Mouse (Mus musculus) MEL (cell line): ENCODE data around the gene Ugt1a10. TPM values are rescaled to one million over a fixed set of nuclear protein-coding genes. Genes with fewer than 3 reads are reported as not detected.

ENCODE experiments used
- DNase-seq: peaks from one replicate; pipeline ENCODE4 v3.0.0; 2011; ENCODE audit warnings: low read depth, low spot score
- H3K27ac ChIP-seq: 2 replicates; pipeline ENCODE4 v1.5.1; 2012; ENCODE audit warnings: low read depth, mild to moderate bottlenecking, control low read depth, low read length, moderate library complexity; ENCODE audit not compliant: control insufficient read depth
- H3K27me3 ChIP-seq, 2 experiments: fragments of 150-350 bp in 1 of 2; sonication (generic) in 1 of 2; 2 replicates each; pipeline ENCODE4 v1.6.1; 2012; ENCODE audit warnings: low read length in 2 of 2, mild to moderate bottlenecking in 2 of 2, improper control_type of control experiment in 1 of 2, moderate library complexity in 1 of 2; ENCODE audit not compliant: insufficient read depth in 2 of 2, control insufficient read depth in 1 of 2
- H3K36me3 ChIP-seq, 2 experiments: 2 replicates each; pipeline ENCODE4 v1.6.1; 2012 to 2014; ENCODE audit warnings: low read length in 2 of 2, improper control_type of control experiment in 1 of 2, inconsistent platforms in 1 of 2, mild to moderate bottlenecking in 1 of 2; ENCODE audit not compliant: insufficient read depth in 2 of 2, control insufficient read depth in 1 of 2
- H3K4me1 ChIP-seq, 2 experiments: fragments of 150-350 bp in 1 of 2; sonication (generic) in 1 of 2; 2 replicates each; pipeline ENCODE4 v1.6.1; 2012; ENCODE audit warnings: low read length in 2 of 2, improper control_type of control experiment in 1 of 2, mild to moderate bottlenecking in 1 of 2; ENCODE audit not compliant: insufficient read depth in 2 of 2, control insufficient read depth in 1 of 2
- H3K4me3 ChIP-seq, 2 experiments: fragments of 150-350 bp in 1 of 2; sonication (generic) in 1 of 2; 2 replicates each; pipeline ENCODE4 v1.5.1; 2012; ENCODE audit warnings: low read depth in 2 of 2, low read length in 2 of 2, mild to moderate bottlenecking in 2 of 2, moderate library complexity in 2 of 2, control low read depth in 1 of 2, improper control_type of control experiment in 1 of 2; ENCODE audit not compliant: control insufficient read depth in 1 of 2, insufficient read depth in 1 of 2
- H3K79me2 ChIP-seq: 2 replicates; pipeline ENCODE4 v1.6.1; 2012; ENCODE audit warnings: mild to moderate bottlenecking, low read length, moderate library complexity; ENCODE audit not compliant: control insufficient read depth, poor library complexity, insufficient read depth
- H3K9ac ChIP-seq: 2 replicates; pipeline ENCODE4 v1.6.1; 2012; ENCODE audit warnings: low read depth, mild to moderate bottlenecking, control low read depth, low read length, moderate library complexity; ENCODE audit not compliant: control insufficient read depth, poor library complexity, severe bottlenecking
- H3K9me3 ChIP-seq: fragments of 150-350 bp; sonication (generic); replicated peaks from 2 replicates; pipeline ENCODE4 v1.6.1; 2012; ENCODE audit warnings: mild to moderate bottlenecking, low read length, improper control_type of control experiment, moderate library complexity; ENCODE audit not compliant: insufficient read depth
- BHLHE40 ChIP-seq: IDR thresholded peaks from 2 replicates; pipeline ENCODE4 v1.6.1; 2012; ENCODE audit warnings: low read depth, mild to moderate bottlenecking, inconsistent platforms, low read length, improper control_type of control experiment, borderline replicate concordance
- CHD2 ChIP-seq: IDR thresholded peaks from 2 replicates; pipeline ENCODE4 v1.6.1; 2011; ENCODE audit warnings: low read length, improper control_type of control experiment
- E2F4 ChIP-seq: IDR thresholded peaks from 2 replicates; pipeline ENCODE4 v1.6.1; 2011; ENCODE audit warnings: low read depth, low read length, improper control_type of control experiment, borderline replicate concordance
- ELF1 ChIP-seq: IDR thresholded peaks from 2 replicates; pipeline ENCODE4 v1.6.1; 2014; ENCODE audit warnings: low read depth, mild to moderate bottlenecking, inconsistent platforms, low read length, improper control_type of control experiment, moderate library complexity
- EP300 ChIP-seq, 2 experiments: IDR thresholded peaks; 2 replicates each; pipeline ENCODE4 v1.6.1; 2011; ENCODE audit warnings: improper control_type of control experiment in 2 of 2, low read length in 2 of 2, low read depth in 1 of 2, mild to moderate bottlenecking in 1 of 2
- GABPA ChIP-seq: IDR thresholded peaks from 2 replicates; pipeline ENCODE4 v1.6.1; 2012; ENCODE audit warnings: low read depth, mild to moderate bottlenecking, inconsistent platforms, low read length, improper control_type of control experiment, moderate library complexity
- GATA1 ChIP-seq: IDR thresholded peaks from 2 replicates; pipeline ENCODE4 v1.6.1; 2011; ENCODE audit warnings: low read depth, low read length, improper control_type of control experiment
- HCFC1 ChIP-seq: IDR thresholded peaks from 2 replicates; pipeline ENCODE4 v1.6.1; 2012; ENCODE audit warnings: low read depth, mild to moderate bottlenecking, inconsistent platforms, low read length, improper control_type of control experiment, moderate library complexity
- JUND ChIP-seq: IDR thresholded peaks from 2 replicates; pipeline ENCODE4 v1.6.1; 2011; ENCODE audit warnings: low read depth, mild to moderate bottlenecking, improper control_type of control experiment, low read length
- KAT2A ChIP-seq: conservative IDR thresholded peaks from 2 replicates; pipeline ENCODE4 v1.6.1; 2012; ENCODE audit warnings: low read depth, low read length, improper control_type of control experiment, inconsistent platforms
- MAFK ChIP-seq: IDR thresholded peaks from 2 replicates; pipeline ENCODE4 v1.6.1; 2011; ENCODE audit warnings: low read depth, mild to moderate bottlenecking, low read length, improper control_type of control experiment, borderline replicate concordance
- MAX ChIP-seq: IDR thresholded peaks from 2 replicates; pipeline ENCODE4 v1.6.1; 2011; ENCODE audit warnings: low read length, improper control_type of control experiment
- MAZ ChIP-seq: IDR thresholded peaks from 2 replicates; pipeline ENCODE4 v1.6.1; 2012; ENCODE audit warnings: low read depth, mild to moderate bottlenecking, inconsistent platforms, low read length, improper control_type of control experiment
- MYB ChIP-seq: IDR thresholded peaks from 2 replicates; pipeline ENCODE4 v1.6.1; 2011; ENCODE audit warnings: mild to moderate bottlenecking, low read depth, low read length, improper control_type of control experiment
- MYC ChIP-seq: IDR thresholded peaks from 2 replicates; pipeline ENCODE4 v1.6.1; 2011; ENCODE audit warnings: low read depth, mild to moderate bottlenecking, low read length, improper control_type of control experiment, moderate library complexity
- NRF1 ChIP-seq: IDR thresholded peaks from 2 replicates; pipeline ENCODE4 v1.6.1; 2014; ENCODE audit warnings: low read depth, mild to moderate bottlenecking, inconsistent platforms, low read length, improper control_type of control experiment, moderate library complexity; ENCODE audit not compliant: poor library complexity, insufficient read depth, severe bottlenecking
- POLR2AphosphoS2 ChIP-seq: IDR thresholded peaks from 2 replicates; pipeline ENCODE4 v1.6.1; 2011; ENCODE audit warnings: low read length, improper control_type of control experiment
- RCOR1 ChIP-seq: IDR thresholded peaks from 2 replicates; pipeline ENCODE4 v1.6.1; 2012; ENCODE audit warnings: low read depth, mild to moderate bottlenecking, inconsistent platforms, low read length, improper control_type of control experiment
- SMC3 ChIP-seq: IDR thresholded peaks from 2 replicates; pipeline ENCODE4 v1.6.1; 2011; ENCODE audit warnings: low read depth, low read length, improper control_type of control experiment
- TAL1 ChIP-seq: IDR thresholded peaks from 2 replicates; pipeline ENCODE4 v1.6.1; 2012; ENCODE audit warnings: mild to moderate bottlenecking, inconsistent platforms, low read length, moderate library complexity, mixed read lengths
- TBP ChIP-seq: IDR thresholded peaks from 2 replicates; pipeline ENCODE4 v1.8.0; 2011; ENCODE audit warnings: low read depth, low read length, improper control_type of control experiment
- TCF12 ChIP-seq: IDR thresholded peaks from 2 replicates; pipeline ENCODE4 v1.6.1; 2014; ENCODE audit warnings: low read depth, mild to moderate bottlenecking, inconsistent platforms, low read length, improper control_type of control experiment, moderate library complexity
- USF1 ChIP-seq: IDR thresholded peaks from 2 replicates; pipeline ENCODE4 v1.6.1; 2014; ENCODE audit warnings: low read depth, mild to moderate bottlenecking, inconsistent platforms, low read length, improper control_type of control experiment, moderate library complexity
- USF2 ChIP-seq, 2 experiments: IDR thresholded peaks; 2 replicates each; pipeline ENCODE4 v1.6.1; 2011 to 2012; ENCODE audit warnings: improper control_type of control experiment in 2 of 2, low read length in 2 of 2, borderline replicate concordance in 1 of 2, inconsistent platforms in 1 of 2, low read depth in 1 of 2, mild to moderate bottlenecking in 1 of 2; ENCODE audit not compliant: insufficient read depth in 1 of 2
- ZC3H11A ChIP-seq: IDR thresholded peaks from 2 replicates; pipeline ENCODE4 v1.6.1; 2012; ENCODE audit warnings: low read depth, mild to moderate bottlenecking, inconsistent platforms, low read length, improper control_type of control experiment
- ZKSCAN1 ChIP-seq: IDR thresholded peaks from 2 replicates; pipeline ENCODE4 v1.6.1; 2012; ENCODE audit warnings: low read depth, mild to moderate bottlenecking, inconsistent platforms, low read length, improper control_type of control experiment, moderate library complexity
- ZNF384 ChIP-seq: IDR thresholded peaks from 2 replicates; pipeline ENCODE4 v1.6.1; 2012; ENCODE audit warnings: low read depth, mild to moderate bottlenecking, inconsistent platforms, low read length, improper control_type of control experiment
- polyA plus RNA-seq, 2 experiments: library from polyadenylated mRNA; stranded (reverse) in 1 of 2; unstranded in 1 of 2; fragments of >175 nt in 1 of 2; fragments of >200 nt in 1 of 2; gene quantifications; 2 replicates each; pipeline versions ENCODE4 v1.2.1 to v1.2.4; 2012; ENCODE audit warnings: low replicate concordance in 2 of 2, low read depth in 1 of 2; ENCODE audit not compliant: insufficient read length in 2 of 2, insufficient read depth in 1 of 2, missing spikeins in 1 of 2
- total RNA-seq: library from RNA; depleted of rRNA; stranded (reverse); fragments of 300-350 nt; gene quantifications from 2 replicates; pipeline ENCODE4 v1.2.3, GENCODE M21; 2012

Gene Ugt1a10
- total and polyA plus RNA-seq, 3 experiments, result not detected

DNA sequence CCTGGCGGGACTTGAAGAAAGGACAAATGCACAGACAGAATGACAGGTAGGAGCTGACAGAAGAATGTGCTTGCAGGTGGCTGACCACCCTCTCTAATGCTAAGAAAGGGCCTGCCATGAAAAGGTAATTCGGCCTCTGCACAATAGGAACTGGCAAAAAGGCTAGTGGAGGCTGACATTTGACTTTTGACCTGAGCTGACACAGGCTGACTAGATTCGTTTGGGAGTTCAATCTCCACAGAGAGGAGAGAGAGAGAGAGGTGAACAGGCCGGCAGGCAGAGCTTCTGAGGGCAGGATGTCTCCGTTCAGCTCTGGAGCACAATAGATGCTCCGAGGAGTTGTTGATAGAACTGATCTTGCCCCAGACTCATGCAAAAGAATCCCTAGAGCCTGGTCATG, 191.2 kb downstream of the Ugt1a10 start:
- Histone ChIP-seq H3K9me3 (no peaks in the 10 kb centered on the region), H3K27ac (no peak overlapping the region), H3K27me3 (no peaks in the 10 kb centered on the region), H3K9ac (no peak overlapping the region), H3K79me2 (no peaks in the 10 kb centered on the region), H3K4me3 (no peak overlapping the region), H3K36me3 (no peaks in the 10 kb centered on the region), H3K4me1 (no peaks in the 10 kb centered on the region)
- no peak for TF ChIP-seq USF2 (IDR thresholded peaks at IDR 0.05; ENCODE audit: borderline replicate concordance in 1 of 2, insufficient read depth in 1 of 2, low read depth in 1 of 2, low read length in 2 of 2)
- no peak for TF ChIP-seq SMC3
- TF ChIP-seq MAFK, result no peak
- TF ChIP-seq JUND, result no peak
- no peak for TF ChIP-seq NRF1
- no peak for TF ChIP-seq TBP
- TF ChIP-seq MAX, result no peak
- DNase-seq, result no peak

DNA sequence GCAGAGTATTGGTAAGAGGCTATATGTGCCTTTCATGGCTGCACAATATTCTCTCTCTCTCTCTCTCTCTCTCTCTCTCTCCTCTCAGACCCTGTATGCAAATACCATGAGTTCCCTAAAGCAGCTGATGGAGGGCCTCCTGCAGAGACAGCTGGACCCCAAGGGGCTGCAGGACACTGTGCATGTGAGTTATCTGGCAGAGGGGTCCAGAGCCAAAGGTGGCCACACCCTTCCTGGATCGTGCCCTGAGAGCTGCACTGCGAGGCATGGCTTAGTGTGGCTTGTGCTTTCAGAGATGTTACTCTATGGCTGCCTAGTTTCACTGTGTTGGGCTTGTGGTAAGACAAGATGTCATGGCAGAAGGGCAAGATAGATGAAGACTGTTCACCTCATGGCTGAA, 192.5 kb downstream of the Ugt1a10 start:
- no peaks in the 10 kb centered on the region for H3K27me3 ChIP-seq
- DNase-seq, result no peak
- TF ChIP-seq MYC (no peak), TCF12 (no peak), MAZ (no peak), TBP (no peak), USF1 (no peak), E2F4 (no peak), ZC3H11A (no peak), RCOR1 (no peak)
- no peaks in the 10 kb centered on the region for H3K9me3 ChIP-seq
- H3K4me1 ChIP-seq, result no peaks in the 10 kb centered on the region
- H3K27ac ChIP-seq, result no peak overlapping the region
- no peaks in the 10 kb centered on the region for H3K79me2 ChIP-seq
- H3K4me3 ChIP-seq, result no peak overlapping the region
- H3K36me3 ChIP-seq, result no peaks in the 10 kb centered on the region
- no peak overlapping the region for H3K9ac ChIP-seq

- no peaks in the 10 kb centered on the region for H3K27me3 ChIP-seq
- no peak overlapping the region for H3K4me3 ChIP-seq
- H3K4me1 ChIP-seq, result 0 out of 4 replicates have a peak, but pooled peaks cover 0 to 3% of the 10 kb centered on the region in 2 experiments
- no peak overlapping the region for H3K27ac ChIP-seq
- DNase-seq, result no peak
- no peaks in the 10 kb centered on the region for H3K9me3 ChIP-seq
- no peaks in the 10 kb centered on the region for H3K36me3 ChIP-seq
- TF ChIP-seq MYB (no peak), TAL1 (no peak), EP300 (IDR thresholded peaks at IDR 0.05; ENCODE audit: low read depth in 1 of 2, low read length in 2 of 2) (no peak), ZNF384 (no peak), SMC3 (no peak), GATA1 (no peak), ZC3H11A (no peak), HCFC1 (no peak), USF2 (IDR thresholded peaks at IDR 0.05; ENCODE audit: borderline replicate concordance in 1 of 2, insufficient read depth in 1 of 2, low read depth in 1 of 2, low read length in 2 of 2) (no peak), KAT2A (no peak), ELF1 (no peak), BHLHE40 (no peak), POLR2AphosphoS2 (no peak), CHD2 (no peak), ZKSCAN1 (no peak), NRF1 (no peak), MAZ (no peak), GABPA (no peak), JUND (no peak)
- TF ChIP-seq, all 39 proteins: peak for 0
- Histone ChIP-seq H3K79me2 (no peaks in the 10 kb centered on the region), H3K9ac (no peak overlapping the region)
These were observed 193.5 kb downstream of the Ugt1a10 start for GRCm38 (mm10) chr1:88248658-88249057.
